Mouse (Mus musculus): ENCODE measurements at regions not wholly inside any gene's neighbourhood (a gene's known extent, or its start where the extent isn't known, plus 50 kb on each side); places are given as distances from the start of the nearest gene placed in this dataset.

GRCm38 (mm10) chr3:18711661-18712060 lies 763.5 kb downstream of the Cypt12 start:
- TF ChIP-seq CTCF (IDR thresholded peaks at IDR 0.05), result no peak
- no peak for TF ChIP-seq POLR2A (IDR thresholded peaks at IDR 0.05; ENCODE audit: insufficient read depth, low read depth, low read length)
